Mouse (Mus musculus) kidney, embryonic 16.5 days (tissue): ENCODE data around the gene Sparc. TPM values are rescaled to one million over a fixed set of nuclear protein-coding genes. Genes with fewer than 3 reads are reported as not detected.

ENCODE experiments used
- ATAC-seq: fragments of 200-750 bp; cut with Nextera tagmentation; 2 replicates; pipeline ENCODE4 v1.8.0; 2017; ENCODE audit warnings: moderate TSS enrichment; ENCODE audit not compliant: low FRiP score, low TSS enrichment
- H3K27ac ChIP-seq: fragments of 300-500 bp; sonication (generic); 2 replicates; pipeline ENCODE4 v1.5.1; 2014; ENCODE audit warnings: low read length
- H3K27me3 ChIP-seq: fragments of 300-500 bp; sonication (generic); 2 replicates; pipeline ENCODE4 v1.6.1; 2014; ENCODE audit warnings: low read length, control low read depth, mixed read lengths; ENCODE audit not compliant: insufficient read depth
- H3K36me3 ChIP-seq: fragments of 300-500 bp; sonication (generic); 2 replicates; pipeline ENCODE4 v1.6.1; 2014; ENCODE audit warnings: low read length, control low read depth, mixed read lengths; ENCODE audit not compliant: insufficient read depth
- H3K4me1 ChIP-seq: fragments of 300-500 bp; sonication (generic); 2 replicates; pipeline ENCODE4 v1.6.1; 2014; ENCODE audit warnings: low read length, control low read depth, mixed read lengths; ENCODE audit not compliant: insufficient read depth
- H3K4me2 ChIP-seq: fragments of 300-500 bp; sonication (generic); replicated peaks from 2 replicates; pipeline ENCODE4 v1.6.1; 2014; ENCODE audit warnings: low read depth, low read length
- H3K4me3 ChIP-seq: fragments of 300-500 bp; sonication (generic); 2 replicates; pipeline ENCODE4 v1.5.1; 2014; ENCODE audit warnings: mild to moderate bottlenecking, low read length
- H3K9ac ChIP-seq: fragments of 300-500 bp; sonication (generic); replicated peaks from 2 replicates; pipeline ENCODE4 v1.6.1; 2014; ENCODE audit warnings: low read length
- H3K9me3 ChIP-seq: fragments of 300-500 bp; sonication (generic); 2 replicates; pipeline ENCODE4 v1.6.1; 2016; ENCODE audit warnings: low read length, control low read depth
- WGBS: fragments of 180-500 bp; shearing (Covaris S2); extraction: QIAGEN DNeasy Blood & Tissue Kit; methylation state at CpG from one replicate; pipeline ENCODE4 v1.1.7; 2014; 5-methylcytosine and 5-hydroxymethylcytosine counted together
- polyA plus RNA-seq: library from polyadenylated mRNA; unstranded; fragments of >200 nt; fragmentation: Nextera tagmentation; extraction: Ambion mirVana; gene quantifications from 2 replicates; pipeline ENCODE4 v1.2.1, GENCODE M21; 2015

The Sparc gene
- 1,474 and 1,572 TPM in 2 replicates for polyA plus RNA-seq

GRCm38 (mm10) chr11:55422978-55423377 is at the start of gene Sparc:
Sparc (minus strand) TSS chr11:55423183.
- Histone ChIP-seq H3K4me2 (no peak within 1 kb of the TSS), H3K9ac (no peak within 1 kb of the TSS), H3K27ac (peak within 1 kb of the TSS; percentile 47; the same call in 1 of the 2 replicates), H3K27me3 (no peaks in the 10 kb centered on the region), H3K36me3 (no peaks in the 10 kb centered on the region), H3K4me1 (peaks cover 41% of the 10 kb centered on the region), H3K4me3 (no peak within 1 kb of the TSS), H3K9me3 (no peaks in the 10 kb centered on the region)
- WGBS = 100% methylated on average over 1 of the region's 1 CpGs
- no peak for ATAC-seq

- Histone ChIP-seq H3K4me1 (peaks cover 30% of the 10 kb centered on the region), H3K9me3 (no peaks in the 10 kb centered on the region), H3K4me2 (peak overlapping the region; percentile 73), H3K36me3 (peaks cover 29% of the 10 kb centered on the region), H3K27ac (no peak overlapping the region), H3K9ac (peak overlapping the region; percentile 99), H3K4me3 (peak overlapping the region; percentile 93), H3K27me3 (no peaks in the 10 kb centered on the region)
- 79% methylated on average over 7 of the region's 7 CpGs for WGBS
- no peak for ATAC-seq
Observed at GRCm38 (mm10) chr11:55471467-55471866, 48.5 kb upstream of the Sparc start.

- Histone ChIP-seq H3K36me3 (peaks cover 29% of the 10 kb centered on the region), H3K4me1 (peaks cover 30% of the 10 kb centered on the region), H3K27me3 (no peaks in the 10 kb centered on the region), H3K4me2 (peak overlapping the region; percentile 73), H3K27ac (no peak overlapping the region), H3K9me3 (no peaks in the 10 kb centered on the region), H3K9ac (peak overlapping the region; percentile 99), H3K4me3 (peak overlapping the region; percentile 93)
- ATAC-seq = no peak
- WGBS = 25% methylated on average over 8 of the region's 8 CpGs
Observed at GRCm38 (mm10) chr11:55470761-55471160, 47.8 kb upstream of the Sparc start.

GRCm38 (mm10) chr11:55469923-55470691 is 47.1 kb upstream of the Sparc start:
- ATAC-seq = no peak; the same call in 1 of the 2 replicates
- H3K9me3 ChIP-seq = no peaks in the 10 kb centered on the region
- H3K4me2 ChIP-seq = peak overlapping the region; percentile 73
- H3K27me3 ChIP-seq = no peaks in the 10 kb centered on the region
- under 1% methylated on average over 39 of the region's 46 CpGs for WGBS
- peaks cover 30% of the 10 kb centered on the region for H3K4me1 ChIP-seq
- peak overlapping the region; percentile 90 for H3K27ac ChIP-seq
- peak overlapping the region; percentile 99 for H3K9ac ChIP-seq
- H3K4me3 ChIP-seq = peak overlapping the region; percentile 93
- peaks cover 29% of the 10 kb centered on the region for H3K36me3 ChIP-seq

- 0% methylated on average over 55 of the region's 57 CpGs for WGBS
- no peaks in the 10 kb centered on the region for H3K9me3 ChIP-seq
- peak within 1 kb of the TSS; percentile 98 for H3K27ac ChIP-seq
Observed at GRCm38 (mm10) chr11:55469048-55469843, 46.3 kb upstream of the Sparc start, which contains the start of gene G3bp1. G3bp1 (plus strand) TSS chr11:55469685.

GRCm38 (mm10) chr11:55468611-55469047 is 45.6 kb upstream of the Sparc start:
- H3K27ac ChIP-seq = peak overlapping the region; percentile 98
- H3K27me3 ChIP-seq = no peaks in the 10 kb centered on the region
- H3K4me3 ChIP-seq = peak overlapping the region; percentile 93
- H3K9ac ChIP-seq = peak overlapping the region; percentile 84
- ATAC-seq = peak; percentile 0; the same call in 1 of the 2 replicates
- H3K4me2 ChIP-seq = peak overlapping the region; percentile 89
- 3% methylated on average over 17 of the region's 17 CpGs for WGBS
- H3K36me3 ChIP-seq = peaks cover 19% of the 10 kb centered on the region
- H3K4me1 ChIP-seq = peaks cover 29% of the 10 kb centered on the region
- H3K9me3 ChIP-seq = no peaks in the 10 kb centered on the region

More at GRCm38 (mm10) chr11:55469048-55469843, 46.3 kb upstream of the Sparc start, which contains the start of gene G3bp1:
- Histone ChIP-seq H3K4me2 (peak within 1 kb of the TSS; percentile 89), H3K9ac (peak within 1 kb of the TSS; percentile 99), H3K4me3 (peak within 1 kb of the TSS; percentile 93), H3K36me3 (peaks cover 23% of the 10 kb centered on the region), H3K4me1 (peaks cover 30% of the 10 kb centered on the region), H3K27me3 (no peaks in the 10 kb centered on the region)
- peak; percentile 97 for ATAC-seq

GRCm38 (mm10) chr11:55468012-55468411 is 45.0 kb upstream of the Sparc start:
- Histone ChIP-seq H3K4me2 (peak overlapping the region; percentile 89), H3K4me1 (peaks cover 25% of the 10 kb centered on the region), H3K36me3 (peaks cover 14% of the 10 kb centered on the region; the same call in 1 of the 2 replicates), H3K4me3 (peak overlapping the region; percentile 93), H3K9me3 (no peaks in the 10 kb centered on the region), H3K9ac (peak overlapping the region; percentile 84), H3K27me3 (no peaks in the 10 kb centered on the region), H3K27ac (peak overlapping the region; percentile 98)
- ATAC-seq = 0 out of 2 replicates have a peak, but pooled peaks have one; percentile 14
- 47% methylated on average over 10 of the region's 10 CpGs for WGBS

GRCm38 (mm10) chr11:55465177-55465576 is 42.2 kb upstream of the Sparc start:
- Histone ChIP-seq H3K27ac (peak overlapping the region; percentile 46), H3K4me3 (no peak overlapping the region), H3K4me2 (no peak overlapping the region), H3K9me3 (no peaks in the 10 kb centered on the region), H3K36me3 (no peaks in the 10 kb centered on the region), H3K4me1 (peaks cover 12% of the 10 kb centered on the region), H3K27me3 (no peaks in the 10 kb centered on the region), H3K9ac (no peak overlapping the region)
- ATAC-seq = no peak
- 81% methylated on average over 3 of the region's 3 CpGs for WGBS

GRCm38 (mm10) chr11:55464707-55465106 is 41.7 kb upstream of the Sparc start:
- H3K9me3 ChIP-seq = no peaks in the 10 kb centered on the region
- no peak overlapping the region for H3K9ac ChIP-seq
- ATAC-seq = no peak
- no peaks in the 10 kb centered on the region for H3K36me3 ChIP-seq
- H3K27me3 ChIP-seq = no peaks in the 10 kb centered on the region
- no peak overlapping the region for H3K4me2 ChIP-seq
- H3K27ac ChIP-seq = peak overlapping the region; percentile 39; the same call in 1 of the 2 replicates
- H3K4me3 ChIP-seq = no peak overlapping the region
- 84% methylated on average over 10 of the region's 10 CpGs for WGBS
- peaks cover 17% of the 10 kb centered on the region for H3K4me1 ChIP-seq
